Mouse (Mus musculus) MEL (cell line): ENCODE measurements around the gene Tnfrsf4. TPM values are rescaled to one million over a fixed set of nuclear protein-coding genes. Genes with fewer than 3 reads are reported as not detected.

Experiments used
- DNase-seq: peaks from one replicate; pipeline ENCODE4 v3.0.0; 2011; ENCODE audit warnings: low read depth, low spot score
- H3K27ac ChIP-seq: 2 replicates; pipeline ENCODE4 v1.5.1; 2012; ENCODE audit warnings: low read depth, mild to moderate bottlenecking, control low read depth, low read length, moderate library complexity; ENCODE audit not compliant: control insufficient read depth
- H3K27me3 ChIP-seq, 2 experiments: fragments of 150-350 bp in 1 of 2; sonication (generic) in 1 of 2; 2 replicates each; pipeline ENCODE4 v1.6.1; 2012; ENCODE audit warnings: low read length in 2 of 2, mild to moderate bottlenecking in 2 of 2, improper control_type of control experiment in 1 of 2, moderate library complexity in 1 of 2; ENCODE audit not compliant: insufficient read depth in 2 of 2, control insufficient read depth in 1 of 2
- H3K36me3 ChIP-seq, 2 experiments: 2 replicates each; pipeline ENCODE4 v1.6.1; 2012 to 2014; ENCODE audit warnings: low read length in 2 of 2, improper control_type of control experiment in 1 of 2, inconsistent platforms in 1 of 2, mild to moderate bottlenecking in 1 of 2; ENCODE audit not compliant: insufficient read depth in 2 of 2, control insufficient read depth in 1 of 2
- H3K4me1 ChIP-seq, 2 experiments: fragments of 150-350 bp in 1 of 2; sonication (generic) in 1 of 2; 2 replicates each; pipeline ENCODE4 v1.6.1; 2012; ENCODE audit warnings: low read length in 2 of 2, improper control_type of control experiment in 1 of 2, mild to moderate bottlenecking in 1 of 2; ENCODE audit not compliant: insufficient read depth in 2 of 2, control insufficient read depth in 1 of 2
- H3K4me3 ChIP-seq, 2 experiments: fragments of 150-350 bp in 1 of 2; sonication (generic) in 1 of 2; 2 replicates each; pipeline ENCODE4 v1.5.1; 2012; ENCODE audit warnings: low read depth in 2 of 2, low read length in 2 of 2, mild to moderate bottlenecking in 2 of 2, moderate library complexity in 2 of 2, control low read depth in 1 of 2, improper control_type of control experiment in 1 of 2; ENCODE audit not compliant: control insufficient read depth in 1 of 2, insufficient read depth in 1 of 2
- H3K79me2 ChIP-seq: 2 replicates; pipeline ENCODE4 v1.6.1; 2012; ENCODE audit warnings: mild to moderate bottlenecking, low read length, moderate library complexity; ENCODE audit not compliant: control insufficient read depth, poor library complexity, insufficient read depth
- H3K9ac ChIP-seq: 2 replicates; pipeline ENCODE4 v1.6.1; 2012; ENCODE audit warnings: low read depth, mild to moderate bottlenecking, control low read depth, low read length, moderate library complexity; ENCODE audit not compliant: control insufficient read depth, poor library complexity, severe bottlenecking
- H3K9me3 ChIP-seq: fragments of 150-350 bp; sonication (generic); replicated peaks from 2 replicates; pipeline ENCODE4 v1.6.1; 2012; ENCODE audit warnings: mild to moderate bottlenecking, low read length, improper control_type of control experiment, moderate library complexity; ENCODE audit not compliant: insufficient read depth
- BHLHE40 ChIP-seq: IDR thresholded peaks from 2 replicates; pipeline ENCODE4 v1.6.1; 2012; ENCODE audit warnings: low read depth, mild to moderate bottlenecking, inconsistent platforms, low read length, improper control_type of control experiment, borderline replicate concordance
- CHD1 ChIP-seq: IDR thresholded peaks from 2 replicates; pipeline ENCODE4 v1.6.1; 2012; ENCODE audit warnings: low read depth, mild to moderate bottlenecking, inconsistent platforms, low read length, improper control_type of control experiment
- CHD2 ChIP-seq: IDR thresholded peaks from 2 replicates; pipeline ENCODE4 v1.6.1; 2011; ENCODE audit warnings: low read length, improper control_type of control experiment
- CTCF ChIP-seq, 3 experiments: IDR thresholded peaks in 2 of 3; conservative IDR thresholded peaks in 1 of 3; 2 replicates each; pipeline ENCODE4 v1.5.1; 2011 to 2012; ENCODE audit warnings: low read length in 3 of 3, low read depth in 2 of 3, mild to moderate bottlenecking in 2 of 3, improper control_type of control experiment in 1 of 3, inconsistent platforms in 1 of 3, mixed read lengths in 1 of 3, moderate library complexity in 1 of 3; ENCODE audit not compliant: control insufficient read depth in 1 of 3, insufficient read depth in 1 of 3, poor library complexity in 1 of 3, severe bottlenecking in 1 of 3
- ELF1 ChIP-seq: IDR thresholded peaks from 2 replicates; pipeline ENCODE4 v1.6.1; 2014; ENCODE audit warnings: low read depth, mild to moderate bottlenecking, inconsistent platforms, low read length, improper control_type of control experiment, moderate library complexity
- EP300 ChIP-seq, 2 experiments: IDR thresholded peaks; 2 replicates each; pipeline ENCODE4 v1.6.1; 2011; ENCODE audit warnings: improper control_type of control experiment in 2 of 2, low read length in 2 of 2, low read depth in 1 of 2, mild to moderate bottlenecking in 1 of 2
- ETS1 ChIP-seq: IDR thresholded peaks from 2 replicates; pipeline ENCODE4 v1.6.1; 2012; ENCODE audit warnings: low read depth, mild to moderate bottlenecking, inconsistent platforms, low read length, improper control_type of control experiment, moderate library complexity
- GATA1 ChIP-seq: IDR thresholded peaks from 2 replicates; pipeline ENCODE4 v1.6.1; 2011; ENCODE audit warnings: low read depth, low read length, improper control_type of control experiment
- KAT2A ChIP-seq: conservative IDR thresholded peaks from 2 replicates; pipeline ENCODE4 v1.6.1; 2012; ENCODE audit warnings: low read depth, low read length, improper control_type of control experiment, inconsistent platforms
- MAX ChIP-seq: IDR thresholded peaks from 2 replicates; pipeline ENCODE4 v1.6.1; 2011; ENCODE audit warnings: low read length, improper control_type of control experiment
- MAZ ChIP-seq: IDR thresholded peaks from 2 replicates; pipeline ENCODE4 v1.6.1; 2012; ENCODE audit warnings: low read depth, mild to moderate bottlenecking, inconsistent platforms, low read length, improper control_type of control experiment
- MEF2A ChIP-seq: IDR thresholded peaks from 2 replicates; pipeline ENCODE4 v1.6.1; 2014; ENCODE audit warnings: low read depth, mild to moderate bottlenecking, inconsistent platforms, low read length, improper control_type of control experiment; ENCODE audit not compliant: poor library complexity, insufficient replicate concordance, severe bottlenecking; ENCODE audit errors: extremely low read depth
- MYB ChIP-seq: IDR thresholded peaks from 2 replicates; pipeline ENCODE4 v1.6.1; 2011; ENCODE audit warnings: mild to moderate bottlenecking, low read depth, low read length, improper control_type of control experiment
- MYC ChIP-seq: IDR thresholded peaks from 2 replicates; pipeline ENCODE4 v1.6.1; 2011; ENCODE audit warnings: low read depth, mild to moderate bottlenecking, low read length, improper control_type of control experiment, moderate library complexity
- NELFE ChIP-seq: IDR thresholded peaks from 2 replicates; pipeline ENCODE4 v1.6.1; 2011; ENCODE audit warnings: low read depth, low read length, improper control_type of control experiment
- NRF1 ChIP-seq: IDR thresholded peaks from 2 replicates; pipeline ENCODE4 v1.6.1; 2014; ENCODE audit warnings: low read depth, mild to moderate bottlenecking, inconsistent platforms, low read length, improper control_type of control experiment, moderate library complexity; ENCODE audit not compliant: poor library complexity, insufficient read depth, severe bottlenecking
- POLR2AphosphoS2 ChIP-seq: IDR thresholded peaks from 2 replicates; pipeline ENCODE4 v1.6.1; 2011; ENCODE audit warnings: low read length, improper control_type of control experiment
- SIN3A ChIP-seq: IDR thresholded peaks from 2 replicates; pipeline ENCODE4 v1.6.1; 2012; ENCODE audit warnings: low read length, improper control_type of control experiment, inconsistent platforms
- TCF12 ChIP-seq: IDR thresholded peaks from 2 replicates; pipeline ENCODE4 v1.6.1; 2014; ENCODE audit warnings: low read depth, mild to moderate bottlenecking, inconsistent platforms, low read length, improper control_type of control experiment, moderate library complexity
- UBTF ChIP-seq: IDR thresholded peaks from 2 replicates; pipeline ENCODE4 v1.6.1; 2012; ENCODE audit warnings: low read depth, mild to moderate bottlenecking, inconsistent platforms, low read length, improper control_type of control experiment, moderate library complexity, borderline replicate concordance; ENCODE audit not compliant: insufficient read depth
- ZC3H11A ChIP-seq: IDR thresholded peaks from 2 replicates; pipeline ENCODE4 v1.6.1; 2012; ENCODE audit warnings: low read depth, mild to moderate bottlenecking, inconsistent platforms, low read length, improper control_type of control experiment
- ZMIZ1 ChIP-seq: IDR thresholded peaks from 2 replicates; pipeline ENCODE4 v1.6.1; 2012; ENCODE audit warnings: low read depth, mild to moderate bottlenecking, inconsistent platforms, low read length, improper control_type of control experiment, moderate library complexity
- polyA plus RNA-seq, 2 experiments: library from polyadenylated mRNA; stranded (reverse) in 1 of 2; unstranded in 1 of 2; fragments of >175 nt in 1 of 2; fragments of >200 nt in 1 of 2; gene quantifications; 2 replicates each; pipeline versions ENCODE4 v1.2.1 to v1.2.4; 2012; ENCODE audit warnings: low replicate concordance in 2 of 2, low read depth in 1 of 2; ENCODE audit not compliant: insufficient read length in 2 of 2, insufficient read depth in 1 of 2, missing spikeins in 1 of 2
- total RNA-seq: library from RNA; depleted of rRNA; stranded (reverse); fragments of 300-350 nt; gene quantifications from 2 replicates; pipeline ENCODE4 v1.2.3, GENCODE M21; 2012

Gene Tnfrsf4
- total and polyA plus RNA-seq, 3 experiments = 1.6 to 2.7 TPM; not detected in 1

DNA sequence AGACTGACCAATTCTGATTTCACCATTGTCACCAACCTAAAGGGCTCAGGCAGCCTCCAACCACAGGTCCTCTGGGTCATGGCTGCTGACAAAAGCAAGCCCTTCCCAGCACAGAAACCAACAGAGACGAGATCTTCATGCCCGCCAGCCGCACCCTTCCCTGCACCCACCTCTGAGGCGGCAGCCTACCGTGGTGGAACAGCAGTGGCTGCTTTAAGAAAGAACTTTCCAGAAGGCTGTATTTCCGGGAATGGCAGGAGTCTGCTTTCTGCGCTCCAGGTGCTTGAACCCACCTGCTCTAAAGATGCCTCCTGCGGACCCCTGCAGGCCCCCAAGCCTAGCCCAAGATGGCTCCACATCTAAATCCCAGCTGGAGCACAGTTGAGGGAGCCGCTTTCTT lies 45.2 kb downstream of the Tnfrsf4 start:
- H3K79me2 ChIP-seq = no peaks in the 10 kb centered on the region
- no peak overlapping the region for H3K4me3 ChIP-seq
- H3K9ac ChIP-seq = no peak overlapping the region
- no peaks in the 10 kb centered on the region for H3K4me1 ChIP-seq
- H3K27ac ChIP-seq = no peak overlapping the region
- no peak for DNase-seq
- H3K9me3 ChIP-seq = no peaks in the 10 kb centered on the region
- peaks cover 3 to 8% of the 10 kb centered on the region in 2 experiments; a peak in 3 of 4 replicates for H3K27me3 ChIP-seq
- TF ChIP-seq NRF1 (no peak), ELF1 (no peak), ETS1 (no peak), TCF12 (no peak), ZMIZ1 (no peak), EP300 (IDR thresholded peaks at IDR 0.05; ENCODE audit: low read depth in 1 of 2, low read length in 2 of 2) (no peak), CHD1 (no peak), POLR2AphosphoS2 (no peak), NELFE (no peak), MAX (no peak), GATA1 (no peak), MEF2A (no peak), MYB (no peak), CTCF (IDR thresholded peaks at IDR 0.05 in 2 of 3, conservative IDR thresholded peaks at IDR 0.05 in 1 of 3; ENCODE audit: control insufficient read depth in 1 of 3, insufficient read depth in 1 of 3, low read depth in 2 of 3, low read length in 3 of 3, poor library complexity in 1 of 3, severe bottlenecking in 1 of 3) (no peak), KAT2A (no peak), CHD2 (no peak), MYC (no peak), BHLHE40 (no peak), ZC3H11A (no peak), MAZ (no peak)
- H3K36me3 ChIP-seq = no peaks in the 10 kb centered on the region

DNA sequence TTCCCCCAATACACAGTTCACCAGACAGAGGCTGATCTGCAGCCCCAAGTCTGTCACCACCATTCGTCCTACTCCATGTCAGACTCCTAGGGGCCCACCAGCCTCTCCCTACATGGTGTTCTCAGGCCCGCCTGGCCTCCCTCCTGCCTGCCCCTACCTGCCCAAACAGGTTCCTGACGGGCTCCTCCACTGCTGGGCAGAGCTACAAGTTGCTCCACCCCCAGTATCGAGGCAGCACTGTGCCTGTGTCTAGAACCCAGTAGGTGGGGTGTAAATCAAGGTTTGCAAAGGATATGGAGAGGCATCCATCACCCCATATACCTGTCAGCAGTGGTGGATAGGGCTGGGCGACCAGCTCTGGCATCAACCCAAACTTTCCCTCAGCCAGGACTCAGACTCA lies 45.6 kb downstream of the Tnfrsf4 start, which contains the start of gene Ttll10:
TSS of gene Ttll10 (minus strand) at position 154 of the 400 bp plus-strand sequence.
- H3K79me2 ChIP-seq = no peaks in the 10 kb centered on the region
- DNase-seq = no peak
- H3K4me1 ChIP-seq = no peaks in the 10 kb centered on the region
- no peaks in the 10 kb centered on the region for H3K9me3 ChIP-seq
- no peak within 1 kb of the TSS for H3K4me3 ChIP-seq
- H3K36me3 ChIP-seq = no peaks in the 10 kb centered on the region
- H3K9ac ChIP-seq = no peak within 1 kb of the TSS
- TF ChIP-seq CTCF (IDR thresholded peaks at IDR 0.05 in 2 of 3, conservative IDR thresholded peaks at IDR 0.05 in 1 of 3; ENCODE audit: control insufficient read depth in 1 of 3, insufficient read depth in 1 of 3, low read depth in 2 of 3, low read length in 3 of 3, poor library complexity in 1 of 3, severe bottlenecking in 1 of 3) = no peak
- no peak for TF ChIP-seq MAX
- no peak for TF ChIP-seq SIN3A
- no peak for TF ChIP-seq ZMIZ1
- TF ChIP-seq ETS1 = no peak
- TF ChIP-seq UBTF = no peak
- no peak within 1 kb of the TSS for H3K27ac ChIP-seq
- peaks cover 3 to 8% of the 10 kb centered on the region in 2 experiments; a peak in 3 of 4 replicates for H3K27me3 ChIP-seq
